Mouse (Mus musculus) lung, adult 2 months (tissue): ENCODE measurements around the gene Enthd1.

Experiments used
- CTCF ChIP-seq: fragments of 200-500 bp; IDR thresholded peaks from 2 replicates; pipeline ENCODE4 v1.5.1; 2011; ENCODE audit warnings: mild to moderate bottlenecking, low read length, control low read depth; ENCODE audit not compliant: insufficient read depth
- POLR2A ChIP-seq: fragments of 200-500 bp; IDR thresholded peaks from 2 replicates; pipeline ENCODE4 v1.6.1; 2011; ENCODE audit warnings: low read depth, mild to moderate bottlenecking, control low read depth, low read length, borderline replicate concordance; ENCODE audit errors: extremely low read depth

DNA sequence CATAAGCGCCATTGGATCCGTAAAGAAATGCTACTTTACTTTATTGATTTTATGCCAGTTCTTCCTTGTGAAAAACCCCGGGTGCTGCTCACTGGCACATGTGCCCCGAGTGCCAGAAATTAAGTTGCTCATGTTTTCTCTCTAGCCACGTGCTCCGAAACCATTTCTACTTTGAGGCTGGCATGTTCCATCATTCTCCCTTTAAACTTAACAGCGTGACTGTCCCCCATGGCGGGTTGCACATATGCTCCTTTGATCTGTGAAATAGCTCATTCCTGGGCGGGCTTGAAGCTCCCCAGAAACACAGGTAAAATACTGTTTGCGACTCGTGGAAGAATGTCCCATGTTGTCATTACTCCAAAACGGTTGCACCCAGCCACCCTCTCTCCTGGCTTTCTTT lies 33.8 kb upstream of the Enthd1 start:
- TF ChIP-seq CTCF, result no peak
- no peak for TF ChIP-seq POLR2A
